Mouse (Mus musculus): ENCODE measurements around the gene Metap2. TPM values are rescaled to one million over a fixed set of nuclear protein-coding genes. Genes with fewer than 3 reads are reported as not detected.

Metap2 gene
- 179 and 192 TPM in 2 replicates for polyA plus RNA-seq (2015; fragmentation: Nextera tagmentation; extraction: Ambion mirVana)

DNA sequence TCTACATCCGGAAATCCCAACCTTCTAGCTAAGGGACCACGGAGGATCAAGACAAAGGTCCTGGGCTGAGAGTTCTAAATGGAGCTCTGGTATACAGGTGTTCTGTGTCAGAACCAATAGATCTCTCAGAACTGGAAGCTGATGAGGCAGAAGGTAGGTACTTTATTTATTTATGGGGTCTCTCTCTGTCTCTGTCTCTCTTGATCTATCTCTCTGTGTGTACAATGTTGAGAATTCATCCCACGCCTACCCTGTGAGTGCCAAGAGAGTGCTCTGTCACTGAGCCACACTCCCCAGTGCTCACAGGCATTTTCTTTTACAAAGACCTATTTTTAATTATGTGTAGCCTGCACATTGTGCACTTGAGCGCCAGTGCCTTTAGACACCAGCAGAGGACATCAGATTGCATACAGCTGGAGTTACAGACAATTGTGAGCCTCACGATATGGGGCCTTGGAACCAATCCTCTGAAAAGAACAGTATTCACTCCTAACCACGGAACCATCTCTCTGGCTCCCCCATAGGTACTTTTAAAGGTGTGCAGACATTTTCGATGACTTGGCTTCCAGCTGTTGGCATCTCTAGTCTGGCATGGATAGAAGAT is at the start of gene Metap2:
Gene Metap2, minus strand, starts transcription at position 51 of the 604 bp plus-strand sequence.
- 69% methylated on average over 7 of the region's 7 CpGs for WGBS
- Histone ChIP-seq H3K4me1 (replicated peaks; ENCODE audit: control insufficient read depth, insufficient read depth, low read length) (no peaks in the 10 kb centered on the region), H3K4me2 (ENCODE audit: low read depth, low read length) (no peak within 1 kb of the TSS), H3K27me3 (ENCODE audit: control insufficient read depth, insufficient read depth, low read depth, low read length) (no peaks in the 10 kb centered on the region), H3K9me3 (ENCODE audit: control insufficient read depth, low read length) (no peaks in the 10 kb centered on the region), H3K36me3 (ENCODE audit: control insufficient read depth, insufficient read depth, low read length) (no peaks in the 10 kb centered on the region), H3K9ac (ENCODE audit: low read length) (no peak within 1 kb of the TSS), H3K27ac (ENCODE audit: low read length) (no peak within 1 kb of the TSS), H3K4me3 (ENCODE audit: low read length) (no peak within 1 kb of the TSS)
- ATAC-seq (ENCODE audit: low read depth): no peak

- 60% methylated on average over 9 of the region's 9 CpGs for WGBS
- H3K9ac ChIP-seq (ENCODE audit: low read length): no peak overlapping the region
- H3K27me3 ChIP-seq (ENCODE audit: control insufficient read depth, insufficient read depth, low read depth, low read length): no peaks in the 10 kb centered on the region
- ATAC-seq (ENCODE audit: low read depth): peak; percentile 26; the same call in 1 of the 2 replicates
- H3K36me3 ChIP-seq (ENCODE audit: control insufficient read depth, insufficient read depth, low read length): no peaks in the 10 kb centered on the region
- H3K4me3 ChIP-seq (ENCODE audit: low read length): no peak overlapping the region
- no peak overlapping the region for H3K27ac ChIP-seq (ENCODE audit: low read length)
- H3K4me2 ChIP-seq (ENCODE audit: low read depth, low read length): no peak overlapping the region
- no peaks in the 10 kb centered on the region for H3K9me3 ChIP-seq (ENCODE audit: control insufficient read depth, low read length)
- peaks cover 7% of the 10 kb centered on the region; the same call in 1 of the 2 replicates for H3K4me1 ChIP-seq (replicated peaks; ENCODE audit: control insufficient read depth, insufficient read depth, low read length)
These were observed 49.1 kb upstream of the Metap2 start for GRCm38 (mm10) chr10:93945843-93946499.

DNA sequence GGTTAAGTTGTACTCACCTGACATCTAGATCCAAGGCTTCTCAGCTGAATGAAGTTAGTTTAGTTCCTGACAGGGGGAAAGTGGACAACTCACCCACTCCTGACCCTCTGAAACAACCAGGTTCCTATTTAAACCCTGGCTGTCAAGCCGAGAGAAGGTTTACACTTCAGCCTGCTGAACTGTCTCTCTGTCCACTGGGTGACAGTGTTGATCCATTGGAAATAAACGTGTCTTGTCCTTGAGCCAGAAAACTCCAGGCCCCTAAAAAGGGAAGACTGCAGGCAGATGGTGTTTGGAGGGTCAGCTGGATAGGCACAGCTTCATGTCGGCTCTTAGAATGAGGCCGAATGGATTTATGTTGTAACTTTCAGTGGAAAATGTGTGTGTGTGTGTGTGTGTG is 48.5 kb upstream of the Metap2 start:
- 15% methylated on average over 4 of the region's 4 CpGs for WGBS
- H3K27me3 ChIP-seq (ENCODE audit: control insufficient read depth, insufficient read depth, low read depth, low read length): no peaks in the 10 kb centered on the region

GRCm38 (mm10) chr10:93944241-93944640 is 47.3 kb upstream of the Metap2 start:
- H3K9ac ChIP-seq (ENCODE audit: low read length): no peak overlapping the region
- no peak overlapping the region for H3K4me3 ChIP-seq (ENCODE audit: low read length)
- H3K27ac ChIP-seq (ENCODE audit: low read length): no peak overlapping the region
- H3K27me3 ChIP-seq (ENCODE audit: control insufficient read depth, insufficient read depth, low read depth, low read length): no peaks in the 10 kb centered on the region
- no peak overlapping the region for H3K4me2 ChIP-seq (ENCODE audit: low read depth, low read length)
- H3K4me1 ChIP-seq (replicated peaks; ENCODE audit: control insufficient read depth, insufficient read depth, low read length): 0 out of 2 replicates have a peak, but pooled peaks cover 4% of the 10 kb centered on the region
- H3K36me3 ChIP-seq (ENCODE audit: control insufficient read depth, insufficient read depth, low read length): no peaks in the 10 kb centered on the region
- WGBS: 38% methylated on average over 5 of the region's 5 CpGs
- ATAC-seq (ENCODE audit: low read depth): 0 out of 2 replicates have a peak, but pooled peaks have one; percentile 12
- no peaks in the 10 kb centered on the region for H3K9me3 ChIP-seq (ENCODE audit: control insufficient read depth, low read length)

More for the DNA sequence above, 48.5 kb upstream of the Metap2 start:
- H3K36me3 ChIP-seq (ENCODE audit: control insufficient read depth, insufficient read depth, low read length): no peaks in the 10 kb centered on the region
- H3K4me2 ChIP-seq (ENCODE audit: low read depth, low read length): no peak overlapping the region
- H3K27ac ChIP-seq (ENCODE audit: low read length): no peak overlapping the region
- 0 out of 2 replicates have a peak, but pooled peaks cover 4% of the 10 kb centered on the region for H3K4me1 ChIP-seq (replicated peaks; ENCODE audit: control insufficient read depth, insufficient read depth, low read length)
- no peak overlapping the region for H3K4me3 ChIP-seq (ENCODE audit: low read length)
- H3K9ac ChIP-seq (ENCODE audit: low read length): no peak overlapping the region
- no peaks in the 10 kb centered on the region for H3K9me3 ChIP-seq (ENCODE audit: control insufficient read depth, low read length)
- ATAC-seq (ENCODE audit: low read depth): peak; percentile 83

DNA sequence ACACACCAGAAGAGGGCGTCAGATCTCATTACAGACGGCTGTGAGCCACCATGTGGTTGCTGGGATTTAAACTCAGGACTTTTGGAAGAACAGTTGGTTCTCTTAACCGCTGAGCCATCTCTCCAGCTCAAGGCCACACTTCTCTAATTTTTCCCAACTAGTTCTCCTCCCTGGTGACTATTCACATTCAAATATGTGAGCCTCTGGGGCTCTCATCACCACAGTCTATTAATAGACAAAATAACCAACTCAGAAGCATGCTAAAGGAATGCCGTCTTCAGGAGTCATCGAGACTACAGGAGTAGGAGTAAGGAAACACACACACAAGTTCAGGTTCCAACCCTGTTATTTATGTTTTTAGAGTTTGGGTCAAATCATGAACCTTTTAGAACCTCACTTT is 43.4 kb upstream of the Metap2 start:
- Histone ChIP-seq H3K4me3 (ENCODE audit: low read length) (no peak overlapping the region), H3K36me3 (ENCODE audit: control insufficient read depth, insufficient read depth, low read length) (no peaks in the 10 kb centered on the region), H3K27me3 (ENCODE audit: control insufficient read depth, insufficient read depth, low read depth, low read length) (no peaks in the 10 kb centered on the region), H3K9ac (ENCODE audit: low read length) (no peak overlapping the region), H3K27ac (ENCODE audit: low read length) (no peak overlapping the region), H3K4me1 (replicated peaks; ENCODE audit: control insufficient read depth, insufficient read depth, low read length) (0 out of 2 replicates have a peak, but pooled peaks cover 2% of the 10 kb centered on the region), H3K9me3 (ENCODE audit: control insufficient read depth, low read length) (no peaks in the 10 kb centered on the region), H3K4me2 (ENCODE audit: low read depth, low read length) (no peak overlapping the region)
- WGBS: 76% methylated on average over 5 of the region's 5 CpGs
- ATAC-seq (ENCODE audit: low read depth): no peak

GRCm38 (mm10) chr10:93939676-93940075 is 42.8 kb upstream of the Metap2 start:
- Histone ChIP-seq H3K4me3 (ENCODE audit: low read length) (no peak overlapping the region), H3K4me2 (ENCODE audit: low read depth, low read length) (no peak overlapping the region), H3K36me3 (ENCODE audit: control insufficient read depth, insufficient read depth, low read length) (no peaks in the 10 kb centered on the region), H3K4me1 (replicated peaks; ENCODE audit: control insufficient read depth, insufficient read depth, low read length) (no peaks in the 10 kb centered on the region), H3K27me3 (ENCODE audit: control insufficient read depth, insufficient read depth, low read depth, low read length) (no peaks in the 10 kb centered on the region), H3K9me3 (ENCODE audit: control insufficient read depth, low read length) (no peaks in the 10 kb centered on the region), H3K27ac (ENCODE audit: low read length) (no peak overlapping the region), H3K9ac (ENCODE audit: low read length) (no peak overlapping the region)
- ATAC-seq (ENCODE audit: low read depth): no peak
- 87% methylated on average over 8 of the region's 8 CpGs for WGBS

DNA sequence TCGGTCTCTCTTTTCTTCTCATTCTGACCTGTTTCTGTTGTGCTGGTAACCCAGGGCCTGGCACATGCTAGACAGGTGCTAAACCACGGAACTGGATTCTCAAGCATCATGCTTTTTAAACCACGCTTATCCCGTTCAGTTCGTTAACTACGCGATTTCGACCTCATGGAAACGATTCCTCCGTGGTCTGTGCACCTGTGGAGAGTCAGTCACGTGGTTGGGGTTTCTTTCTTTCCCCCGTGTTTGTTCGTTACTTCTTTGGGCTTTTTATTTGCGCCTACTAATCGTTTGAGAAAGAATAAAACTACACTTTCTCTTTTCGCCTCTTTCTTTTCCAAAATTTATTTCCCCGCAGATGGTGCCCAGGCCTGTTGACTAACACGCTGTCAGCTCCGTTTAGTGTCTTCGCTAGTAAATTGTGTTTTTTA is 42.0 kb upstream of the Metap2 start:
- no peaks in the 10 kb centered on the region for H3K36me3 ChIP-seq (ENCODE audit: control insufficient read depth, insufficient read depth, low read length)
- H3K4me3 ChIP-seq (ENCODE audit: low read length): no peak overlapping the region
- no peaks in the 10 kb centered on the region for H3K27me3 ChIP-seq (ENCODE audit: control insufficient read depth, insufficient read depth, low read depth, low read length)
- no peaks in the 10 kb centered on the region for H3K9me3 ChIP-seq (ENCODE audit: control insufficient read depth, low read length)
- H3K9ac ChIP-seq (ENCODE audit: low read length): no peak overlapping the region
- no peak overlapping the region for H3K4me2 ChIP-seq (ENCODE audit: low read depth, low read length)
- no peak for ATAC-seq (ENCODE audit: low read depth)
- WGBS: 83% methylated on average over 20 of the region's 20 CpGs
- H3K4me1 ChIP-seq (replicated peaks; ENCODE audit: control insufficient read depth, insufficient read depth, low read length): peaks cover 6% of the 10 kb centered on the region
- H3K27ac ChIP-seq (ENCODE audit: low read length): no peak overlapping the region

DNA sequence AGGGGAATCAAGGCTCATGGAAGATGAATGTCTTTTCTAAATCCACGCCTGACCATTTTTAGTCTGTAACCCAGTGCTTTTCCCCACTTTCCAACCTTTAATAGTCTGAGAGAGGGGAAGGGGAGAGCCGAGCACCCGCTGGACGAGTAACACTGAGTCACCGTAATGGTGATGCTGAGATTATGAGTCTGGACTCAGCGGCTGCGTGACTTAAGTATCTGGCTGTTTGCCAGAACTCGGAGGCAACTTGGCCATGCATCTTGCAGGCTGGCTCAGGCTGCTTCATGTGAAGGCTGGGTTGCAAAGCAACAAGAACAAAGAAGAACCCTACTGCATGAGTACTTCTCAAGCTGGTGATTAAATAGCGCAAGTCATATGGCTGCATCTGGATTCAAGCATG is 37.1 kb upstream of the Metap2 start:
- peaks cover 14% of the 10 kb centered on the region for H3K4me1 ChIP-seq (replicated peaks; ENCODE audit: control insufficient read depth, insufficient read depth, low read length)
- peak overlapping the region; percentile 17; the same call in 1 of the 2 replicates for H3K27ac ChIP-seq (ENCODE audit: low read length)
- 18% methylated on average over 9 of the region's 9 CpGs for WGBS
- no peaks in the 10 kb centered on the region for H3K36me3 ChIP-seq (ENCODE audit: control insufficient read depth, insufficient read depth, low read length)
- H3K9ac ChIP-seq (ENCODE audit: low read length): no peak overlapping the region
- H3K4me2 ChIP-seq (ENCODE audit: low read depth, low read length): peak overlapping the region; percentile 39
- ATAC-seq (ENCODE audit: low read depth): peak; percentile 94
- no peaks in the 10 kb centered on the region for H3K27me3 ChIP-seq (ENCODE audit: control insufficient read depth, insufficient read depth, low read depth, low read length)
- no peak overlapping the region for H3K4me3 ChIP-seq (ENCODE audit: low read length)
- H3K9me3 ChIP-seq (ENCODE audit: control insufficient read depth, low read length): no peaks in the 10 kb centered on the region

- Histone ChIP-seq H3K27ac (ENCODE audit: low read length) (no peak overlapping the region), H3K4me1 (replicated peaks; ENCODE audit: control insufficient read depth, insufficient read depth, low read length) (peaks cover 14% of the 10 kb centered on the region), H3K36me3 (ENCODE audit: control insufficient read depth, insufficient read depth, low read length) (no peaks in the 10 kb centered on the region), H3K27me3 (ENCODE audit: control insufficient read depth, insufficient read depth, low read depth, low read length) (no peaks in the 10 kb centered on the region), H3K9me3 (ENCODE audit: control insufficient read depth, low read length) (no peaks in the 10 kb centered on the region), H3K4me3 (ENCODE audit: low read length) (no peak overlapping the region), H3K9ac (ENCODE audit: low read length) (no peak overlapping the region), H3K4me2 (ENCODE audit: low read depth, low read length) (no peak overlapping the region)
- 26% methylated on average over 5 of the region's 5 CpGs for WGBS
- peak; percentile 39 for ATAC-seq (ENCODE audit: low read depth)
These were observed 36.0 kb upstream of the Metap2 start for GRCm38 (mm10) chr10:93932861-93933260.

Data from lung, embryonic 16.5 days (tissue).